Mouse (Mus musculus) adrenal gland, postnatal 10 days (tissue): ENCODE results near the gene Rpp38. TPM values are rescaled to one million over a fixed set of nuclear protein-coding genes. Genes with fewer than 3 reads are reported as not detected.

Experiments used
- DNase-seq: peaks from one replicate; pipeline ENCODE4 v3.0.0; 2021; ENCODE audit warnings: mixed read lengths
- long read RNA-seq, 2 experiments: library from polyadenylated mRNA; stranded (forward); transcript quantifications; one replicate each; pipeline ENCODE4 v2.0.0; 2021
- total RNA-seq, 2 experiments: library from RNA; stranded (reverse); gene quantifications; 2 replicates each; pipeline ENCODE4 v1.2.3; 2021

The Rpp38 gene
- 10 to 100 TPM in 1 of 2 experiments, 1 to 10 TPM in 1; 9.6 to 16.8 TPM for total RNA-seq
- long read RNA-seq, experiment 1, transcript Rpp38-201 (2 exons, 1,042 nt): major isoform, 25 of 26 reads
- long read RNA-seq, experiment 1, partial matches to known transcripts: 0 of 26 reads
- long read RNA-seq, experiment 1, other reads (novel, unspliced or antisense): 1 of 26 reads
- long read RNA-seq, experiment 2, transcript Rpp38-201 (2 exons, 1,042 nt): major isoform, 7 of 10 reads
- long read RNA-seq, experiment 2, partial matches to known transcripts: 3 of 10 reads
- long read RNA-seq, experiment 2, other reads (novel, unspliced or antisense): 0 of 10 reads

GRCm38 (mm10) chr2:3332484-3333242 lies at the start of gene Rpp38:
Gene Rpp38 (minus strand): TSS chr2:3332643.
- DNase-seq: peak; percentile 97

- no peak for DNase-seq
Measured at GRCm38 (mm10) chr2:3365127-3365526, 32.7 kb upstream of the Rpp38 start.

- no peak for DNase-seq
Measured at GRCm38 (mm10) chr2:3361067-3361466, 28.6 kb upstream of the Rpp38 start.

- DNase-seq: no peak
Measured at GRCm38 (mm10) chr2:3357887-3358286, 25.4 kb upstream of the Rpp38 start.

- no peak for DNase-seq
Measured at GRCm38 (mm10) chr2:3356311-3356710, 23.9 kb upstream of the Rpp38 start.

- DNase-seq: no peak
Measured at GRCm38 (mm10) chr2:3355793-3356192, 23.4 kb upstream of the Rpp38 start.

- no peak for DNase-seq
Measured at GRCm38 (mm10) chr2:3353160-3353559, 20.7 kb upstream of the Rpp38 start.

- DNase-seq: peak; percentile 16
Measured at GRCm38 (mm10) chr2:3348919-3349318, 16.5 kb upstream of the Rpp38 start.

- no peak for DNase-seq
Measured at GRCm38 (mm10) chr2:3348422-3348821, 16.0 kb upstream of the Rpp38 start.

GRCm38 (mm10) chr2:3335611-3336301 lies 3.3 kb upstream of the Rpp38 start, which contains the start of gene Acbd7:
Gene Acbd7 (plus strand): TSS chr2:3336168.
- peak; percentile 81 for DNase-seq

GRCm38 (mm10) chr2:3333761-3334160 lies 1.3 kb upstream of the Rpp38 start:
- DNase-seq: no peak

GRCm38 (mm10) chr2:3332056-3332455 lies 387 bp downstream of the Rpp38 start:
- no peak for DNase-seq

GRCm38 (mm10) chr2:3331071-3331703 lies 1.3 kb downstream of the Rpp38 start:
- no peak for DNase-seq

GRCm38 (mm10) chr2:3327351-3327750 lies 5.1 kb downstream of the Rpp38 start:
- peak; percentile 84 for DNase-seq

GRCm38 (mm10) chr2:3326547-3326946 lies 5.9 kb downstream of the Rpp38 start:
- no peak for DNase-seq

GRCm38 (mm10) chr2:3324381-3325130 lies 7.9 kb downstream of the Rpp38 start:
- no peak for DNase-seq

- DNase-seq: no peak
Measured at GRCm38 (mm10) chr2:3323132-3323531, 9.3 kb downstream of the Rpp38 start.

- DNase-seq: peak; percentile 83
Measured at GRCm38 (mm10) chr2:3305426-3306025, 26.9 kb downstream of the Rpp38 start.

- DNase-seq: no peak
Measured at GRCm38 (mm10) chr2:3295826-3296225, 36.6 kb downstream of the Rpp38 start.

- no peak for DNase-seq
Measured at GRCm38 (mm10) chr2:3292170-3292569, 40.3 kb downstream of the Rpp38 start.

GRCm38 (mm10) chr2:3289581-3289980 lies 42.9 kb downstream of the Rpp38 start:
- DNase-seq: peak; percentile 39
